Mouse (Mus musculus): ENCODE results near the gene Cass4.

Cass4 gene

DNA sequence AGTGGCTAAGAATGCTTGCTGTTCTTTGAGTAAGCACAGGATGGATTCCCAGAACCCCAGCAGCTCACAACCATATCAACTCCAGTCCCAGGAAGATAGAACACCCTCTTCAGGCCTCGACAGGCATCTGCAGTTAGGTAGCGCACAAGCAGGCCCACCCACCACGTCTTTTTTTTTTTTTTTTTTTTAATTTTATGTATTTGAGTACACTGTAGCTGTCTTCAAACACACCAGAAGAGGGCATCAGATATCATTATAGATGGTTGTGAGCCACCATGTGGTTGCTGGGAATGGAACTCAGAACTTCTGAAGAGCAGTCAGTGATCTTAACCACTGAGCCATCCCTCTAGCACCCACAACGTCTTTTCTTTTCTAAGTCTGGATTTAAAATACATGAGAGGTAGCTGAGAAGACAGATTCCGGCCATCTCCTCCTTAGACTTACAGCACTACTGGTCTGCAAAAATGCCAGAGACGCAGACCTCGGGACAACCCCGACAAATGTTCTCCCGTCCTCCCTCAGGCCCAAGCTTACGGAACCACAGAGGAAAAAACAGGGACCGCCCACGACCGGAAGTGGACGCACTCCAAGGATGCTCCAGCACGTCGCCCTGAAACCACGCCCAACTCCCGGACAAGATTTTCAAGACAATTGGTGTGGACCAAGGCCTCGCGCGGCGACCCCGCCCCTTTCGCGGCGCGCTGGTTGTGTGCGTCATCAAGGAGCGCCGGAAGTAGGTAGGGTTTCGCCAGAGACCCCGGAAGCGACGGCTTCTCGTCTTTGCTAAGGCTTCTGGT is 46.4 kb downstream of the Cass4 start, which contains the start of gene Rtf2:
TSS of gene Rtf2 (plus strand) at position 714 of the 797 bp plus-strand sequence.
- DNase-seq (ENCODE audit: inconsistent age in 2 of 2, low spot score in 1 of 2), result peak; percentile 99 to 100

- no peak for DNase-seq (ENCODE audit: inconsistent age in 2 of 2, low spot score in 1 of 2)
Measured at GRCm38 (mm10) chr2:172440640-172441005, 47.0 kb downstream of the Cass4 start.

- DNase-seq (ENCODE audit: inconsistent age in 2 of 2, low spot score in 1 of 2), result peak in 1 of 2 experiments; percentile 44
Measured at GRCm38 (mm10) chr2:172441176-172441575, 47.6 kb downstream of the Cass4 start.

- DNase-seq (ENCODE audit: inconsistent age in 2 of 2, low spot score in 1 of 2), result no peak
Measured at GRCm38 (mm10) chr2:172445617-172446016, 52.0 kb downstream of the Cass4 start.

DNA sequence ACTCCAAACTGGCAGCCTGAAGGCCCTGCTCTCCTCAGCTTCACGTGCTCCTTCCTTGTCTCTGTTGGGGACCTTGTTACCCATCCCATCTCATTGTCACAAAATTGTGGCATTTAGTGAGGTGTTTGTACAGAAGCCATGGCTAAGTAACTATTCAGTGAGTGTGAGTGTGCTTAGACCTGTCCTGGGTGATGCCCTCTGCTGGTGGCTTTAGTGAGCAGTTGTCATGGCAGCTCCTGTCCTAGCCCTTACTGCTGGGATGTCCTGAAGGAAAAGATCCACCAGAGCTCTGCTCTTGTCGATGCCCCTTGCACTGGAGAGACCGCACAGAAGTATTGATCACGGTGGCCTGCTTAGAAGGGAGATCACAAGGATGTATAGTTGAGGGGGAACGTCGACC is 53.7 kb downstream of the Cass4 start:
- DNase-seq (ENCODE audit: inconsistent age in 2 of 2, low spot score in 1 of 2), result no peak

- DNase-seq (ENCODE audit: inconsistent age in 2 of 2, low spot score in 1 of 2), result no peak
Measured at GRCm38 (mm10) chr2:172448329-172448728, 54.7 kb downstream of the Cass4 start.

GRCm38 (mm10) chr2:172450640-172451039 is 57.0 kb downstream of the Cass4 start:
- DNase-seq (ENCODE audit: inconsistent age in 2 of 2, low spot score in 1 of 2), result no peak

GRCm38 (mm10) chr2:172452031-172452430 is 58.4 kb downstream of the Cass4 start:
- no peak for DNase-seq (ENCODE audit: inconsistent age in 2 of 2, low spot score in 1 of 2)

GRCm38 (mm10) chr2:172452458-172452857 is 58.9 kb downstream of the Cass4 start:
- DNase-seq (ENCODE audit: inconsistent age in 2 of 2, low spot score in 1 of 2), result no peak

DNA sequence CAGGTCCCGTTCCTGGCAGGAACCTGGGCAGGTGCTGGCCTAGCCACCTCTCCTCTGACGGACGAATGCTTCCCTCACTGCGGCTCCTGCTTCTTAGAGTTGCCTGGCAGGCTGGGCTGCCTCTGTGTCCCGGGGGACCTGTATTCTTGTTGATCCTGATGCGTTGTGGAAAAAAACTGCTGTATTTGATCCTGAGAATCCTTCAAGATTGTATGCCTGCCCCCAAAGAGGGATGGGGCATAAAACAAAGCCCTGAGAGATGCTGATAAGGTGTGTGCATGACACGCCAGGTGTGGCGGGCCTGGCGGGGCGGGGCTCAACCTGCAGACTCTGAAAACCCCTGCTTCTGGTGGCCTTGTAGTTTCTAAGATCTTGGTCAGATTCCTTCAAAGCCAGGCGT is 64.9 kb downstream of the Cass4 start, which contains the start of gene Gcnt7:
TSS of gene Gcnt7 (minus strand) at position 101 of the 400 bp plus-strand sequence.
- no peak for DNase-seq (ENCODE audit: inconsistent age in 2 of 2, low spot score in 1 of 2)

- peak in 1 of 2 experiments; percentile 51 for DNase-seq (ENCODE audit: inconsistent age in 2 of 2, low spot score in 1 of 2)
Measured at GRCm38 (mm10) chr2:172460647-172461046, 67.1 kb downstream of the Cass4 start.

GRCm38 (mm10) chr2:172462813-172463212 is 69.2 kb downstream of the Cass4 start:
- no peak for DNase-seq (ENCODE audit: inconsistent age in 2 of 2, low spot score in 1 of 2)

DNA sequence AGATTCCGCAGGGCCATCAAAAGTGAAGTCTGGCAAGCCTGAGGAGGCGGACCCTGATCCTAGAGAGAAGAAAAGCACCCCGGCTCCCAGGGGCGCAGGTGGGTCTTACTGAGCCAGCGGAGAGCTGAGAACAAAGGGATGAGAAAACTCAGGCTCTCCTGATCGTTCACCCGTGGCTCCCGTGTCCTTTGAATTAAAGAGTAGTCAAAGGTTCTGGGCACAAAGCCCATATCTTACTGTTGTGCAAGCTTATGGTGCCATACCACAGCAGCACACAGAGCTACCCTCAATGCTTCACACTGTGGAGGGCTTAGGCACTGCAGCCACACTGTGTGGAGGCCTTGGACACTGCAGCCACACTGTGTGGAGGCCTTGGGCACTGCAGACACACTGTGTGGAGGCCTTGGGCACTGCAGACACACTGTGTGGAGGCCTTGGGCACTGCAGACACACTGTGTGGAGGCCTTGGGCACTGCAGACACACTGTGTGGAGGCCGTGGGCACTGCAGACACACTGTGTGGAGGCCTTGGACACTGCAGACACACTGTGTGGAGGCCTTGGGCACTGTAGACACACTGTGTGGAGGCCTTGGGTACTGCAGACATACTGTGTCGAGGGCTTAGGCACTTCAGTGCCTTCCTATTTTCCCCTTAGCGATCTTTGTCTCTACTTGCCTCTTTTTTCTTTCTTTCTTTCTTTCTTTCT is 73.0 kb downstream of the Cass4 start:
- peak; percentile 36 to 82 for DNase-seq (ENCODE audit: inconsistent age in 2 of 2, low spot score in 1 of 2)

GRCm38 (mm10) chr2:172467206-172467605 is 73.6 kb downstream of the Cass4 start:
- DNase-seq (ENCODE audit: inconsistent age in 2 of 2, low spot score in 1 of 2), result peak; percentile 45 to 79

GRCm38 (mm10) chr2:172468346-172468819 is 74.8 kb downstream of the Cass4 start:
- DNase-seq (ENCODE audit: inconsistent age in 2 of 2, low spot score in 1 of 2), result peak; percentile 81 to 95

DNA sequence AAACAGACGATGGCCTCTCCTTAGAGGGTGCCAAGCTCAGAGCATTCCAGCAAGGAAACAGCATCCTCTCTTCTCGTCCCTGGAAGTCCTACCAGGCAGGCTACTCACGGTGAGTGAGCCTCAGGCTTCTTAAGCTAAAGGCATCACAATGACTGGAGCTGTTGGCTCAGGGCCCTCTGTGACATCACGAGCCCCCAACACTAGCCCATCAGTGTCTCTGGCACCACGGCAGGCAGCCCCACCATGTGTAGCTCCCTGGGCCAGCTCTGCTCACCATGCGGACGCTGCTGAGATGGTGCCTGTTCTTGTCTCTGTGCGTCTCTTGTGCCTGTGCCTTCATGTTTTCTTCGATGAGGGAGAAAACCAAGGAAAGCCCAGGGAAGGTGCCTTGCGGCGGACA is 78.7 kb downstream of the Cass4 start, which contains the start of gene Fam209:
TSS of gene Fam209 (plus strand) at position 203 of the 400 bp plus-strand sequence.
- DNase-seq (ENCODE audit: inconsistent age in 2 of 2, low spot score in 1 of 2), result no peak

- peak in 1 of 2 experiments; percentile 53 for DNase-seq (ENCODE audit: inconsistent age in 2 of 2, low spot score in 1 of 2)
Measured at GRCm38 (mm10) chr2:172473591-172473990, 80.0 kb downstream of the Cass4 start.

GRCm38 (mm10) chr2:172474970-172475369 is 81.4 kb downstream of the Cass4 start:
- peak in 1 of 2 experiments; percentile 66 for DNase-seq (ENCODE audit: inconsistent age in 2 of 2, low spot score in 1 of 2)

- no peak for DNase-seq (ENCODE audit: inconsistent age in 2 of 2, low spot score in 1 of 2)
Measured at GRCm38 (mm10) chr2:172476707-172477260, 83.2 kb downstream of the Cass4 start.

DNA sequence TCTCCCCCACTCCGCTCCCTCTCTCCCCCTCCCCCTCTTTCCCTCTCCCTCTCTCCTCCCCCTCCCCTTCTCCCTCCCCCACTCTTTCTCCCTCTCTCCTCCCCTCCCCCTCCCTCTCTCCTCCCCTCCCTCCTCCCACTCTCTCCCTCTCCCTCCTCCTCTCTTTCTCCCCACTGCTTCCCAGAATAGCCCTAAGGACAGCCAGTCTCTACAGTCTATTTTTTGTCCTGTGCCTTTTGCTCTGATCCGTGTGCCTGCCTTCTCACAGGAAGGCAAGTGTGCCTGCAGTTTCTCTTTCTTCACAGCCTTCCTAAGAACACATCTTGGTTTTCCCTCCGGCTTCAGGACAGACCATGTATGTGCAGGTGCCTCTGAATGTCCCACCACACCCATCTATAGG is 83.8 kb downstream of the Cass4 start:
- DNase-seq (ENCODE audit: inconsistent age in 2 of 2, low spot score in 1 of 2), result no peak

GRCm38 (mm10) chr2:172477860-172478259 is 84.3 kb downstream of the Cass4 start:
- DNase-seq (ENCODE audit: inconsistent age in 2 of 2, low spot score in 1 of 2), result peak in 1 of 2 experiments; percentile 71
